In genomic region chr11:106515079-106515745, GRCm38 (mm10) we compare ENCODE assay signal across 8 mouse cellular contexts. TPM values are rescaled to one million over a fixed set of nuclear protein-coding genes. Genes with fewer than 3 reads are reported as not detected.
DNase-seq lines count a peak whose midpoint lies in the region; ATAC-seq and TF ChIP-seq lines count a peak whose summit lies in the region.

No protein-coding gene starts in this region.

- 75% methylated on average over 16 of the region's 16 CpGs for WGBS in heart, embryonic 14.5 days
- 43% methylated on average over 16 of the region's 16 CpGs for WGBS in hindbrain, postnatal 0 days
- WGBS in midbrain, embryonic 13.5 days: 57% methylated on average over 16 of the region's 16 CpGs

- no peak for ATAC-seq in heart, embryonic 14.5 days (ENCODE audit: insufficient number of reproducible peaks, insufficient read depth, low FRiP score, low read depth)
- ATAC-seq in hindbrain, postnatal 0 days: peak; percentile 64
- ATAC-seq in midbrain, embryonic 13.5 days: peak; percentile 73
- ATAC-seq in megakaryocyte, adult 5-6 weeks (ENCODE audit: poor library complexity, severe bottlenecking): no peak
- ATAC-seq in monocyte, adult 5-6 weeks (replicated peaks; ENCODE audit: insufficient number of reproducible peaks, low FRiP score, low TSS enrichment, poor library complexity, severe bottlenecking): no peak

- no peaks in the 10 kb centered on the region for H3K79me2 ChIP-seq in MEL (ENCODE audit: control insufficient read depth, insufficient read depth, low read length, poor library complexity)

- no peaks in the 10 kb centered on the region for H3K9me3 ChIP-seq in heart, embryonic 14.5 days (ENCODE audit: control insufficient read depth, low read length)
- no peaks in the 10 kb centered on the region for H3K9me3 ChIP-seq in MEL (replicated peaks; ENCODE audit: insufficient read depth, low read length)
- H3K9me3 ChIP-seq in hindbrain, postnatal 0 days (ENCODE audit: low read length): no peaks in the 10 kb centered on the region
- no peaks in the 10 kb centered on the region for H3K9me3 ChIP-seq in midbrain, embryonic 13.5 days

- no peak for TF ChIP-seq POLR2A in MEL (IDR thresholded peaks at IDR 0.05; ENCODE audit: control insufficient read depth in 1 of 2, insufficient read depth in 1 of 2, low read depth in 1 of 2, low read length in 2 of 2, poor library complexity in 1 of 2)

- peak; percentile 93 to 98 for TF ChIP-seq EP300 in MEL (IDR thresholded peaks at IDR 0.05; ENCODE audit: low read depth in 1 of 2, low read length in 2 of 2)

- TF ChIP-seq CTCF in MEL (IDR thresholded peaks at IDR 0.05 in 2 of 3, conservative IDR thresholded peaks at IDR 0.05 in 1 of 3; ENCODE audit: control insufficient read depth in 1 of 3, insufficient read depth in 1 of 3, low read depth in 2 of 3, low read length in 3 of 3, poor library complexity in 1 of 3, severe bottlenecking in 1 of 3): no peak
- no peak for TF ChIP-seq CTCF in hindbrain, postnatal 0 days (IDR thresholded peaks at IDR 0.05; ENCODE audit: low read depth)

- no peak overlapping the region for H3K4me2 ChIP-seq in heart, embryonic 14.5 days (ENCODE audit: low read length)
- H3K4me2 ChIP-seq in hindbrain, postnatal 0 days (ENCODE audit: low read depth, low read length): no peak overlapping the region
- H3K4me2 ChIP-seq in midbrain, embryonic 13.5 days (replicated peaks): no peak overlapping the region

- 0 out of 2 replicates have a peak overlapping the region, but pooled peaks have one; percentile 26 for H3K9ac ChIP-seq in heart, embryonic 14.5 days (ENCODE audit: low read length)
- no peak overlapping the region for H3K9ac ChIP-seq in MEL (ENCODE audit: control insufficient read depth, low read depth, low read length, poor library complexity, severe bottlenecking)
- H3K9ac ChIP-seq in hindbrain, postnatal 0 days (replicated peaks; ENCODE audit: low read length): no peak overlapping the region
- peak overlapping the region; percentile 17 for H3K9ac ChIP-seq in midbrain, embryonic 13.5 days (replicated peaks)

- H3K27me3 ChIP-seq in heart, embryonic 14.5 days (ENCODE audit: control insufficient read depth, insufficient read depth, low read length): no peaks in the 10 kb centered on the region
- no peaks in the 10 kb centered on the region for H3K27me3 ChIP-seq in MEL (ENCODE audit: control insufficient read depth in 1 of 2, insufficient read depth in 2 of 2, low read length in 2 of 2)
- no peaks in the 10 kb centered on the region for H3K27me3 ChIP-seq in hindbrain, postnatal 0 days (ENCODE audit: insufficient read depth, low read length)
- H3K27me3 ChIP-seq in midbrain, embryonic 13.5 days: no peaks in the 10 kb centered on the region

- H3K4me1 ChIP-seq in heart, embryonic 14.5 days (ENCODE audit: control insufficient read depth in 2 of 2, insufficient read depth in 2 of 2, low read length in 2 of 2): peaks cover 16 to 24% of the 10 kb centered on the region in 2 experiments
- H3K4me1 ChIP-seq in MEL (ENCODE audit: control insufficient read depth in 1 of 2, insufficient read depth in 2 of 2, low read length in 2 of 2): peaks cover 12 to 14% of the 10 kb centered on the region in 2 experiments
- 0 out of 2 replicates have a peak, but pooled peaks cover 5% of the 10 kb centered on the region for H3K4me1 ChIP-seq in hindbrain, postnatal 0 days (ENCODE audit: insufficient read depth, low read length)
- H3K4me1 ChIP-seq in midbrain, embryonic 13.5 days (replicated peaks): peaks cover 27% of the 10 kb centered on the region

- H3K36me3 ChIP-seq in heart, embryonic 14.5 days (ENCODE audit: control insufficient read depth, insufficient read depth, low read length): peaks cover 28% of the 10 kb centered on the region
- H3K36me3 ChIP-seq in MEL (ENCODE audit: control insufficient read depth in 1 of 2, insufficient read depth in 2 of 2, low read length in 2 of 2): peaks cover 7 to 12% of the 10 kb centered on the region in 2 experiments
- peaks cover 13% of the 10 kb centered on the region; the same call in 1 of the 2 replicates for H3K36me3 ChIP-seq in hindbrain, postnatal 0 days (ENCODE audit: insufficient read depth, low read length)
- H3K36me3 ChIP-seq in midbrain, embryonic 13.5 days: peaks cover 14% of the 10 kb centered on the region

- H3K4me3 ChIP-seq in heart, embryonic 14.5 days (ENCODE audit: control insufficient read depth in 1 of 2, insufficient read depth in 1 of 2, low read depth in 1 of 2, low read length in 2 of 2): no peak overlapping the region
- H3K4me3 ChIP-seq in MEL (ENCODE audit: control insufficient read depth in 1 of 2, insufficient read depth in 1 of 2, low read depth in 2 of 2, low read length in 2 of 2): no peak overlapping the region
- H3K4me3 ChIP-seq in hindbrain, postnatal 0 days (ENCODE audit: low read length): no peak overlapping the region
- H3K4me3 ChIP-seq in midbrain, embryonic 13.5 days (replicated peaks): no peak overlapping the region

- DNase-seq in heart, adult 8-10 months (ENCODE audit: low spot score): no peak
- peak; percentile 73 for DNase-seq in MEL (ENCODE audit: low read depth, low spot score)
- DNase-seq in hindbrain, postnatal 0 days (ENCODE audit: low spot score): no peak
- no peak for DNase-seq in ovary, postnatal 36 days (ENCODE audit: low spot score)

- no peak for TF ChIP-seq RAD21 in MEL (IDR thresholded peaks at IDR 0.05; ENCODE audit: low read depth, low read length)

- 0 out of 4 replicates have a peak overlapping the region, but pooled peaks of 1 of the 2 experiments have one; percentile 14 for H3K27ac ChIP-seq in heart, embryonic 14.5 days (replicated peaks in 1 of 2; ENCODE audit: control insufficient read depth in 1 of 2, insufficient read depth in 1 of 2, low read depth in 2 of 2, low read length in 2 of 2)
- no peak overlapping the region for H3K27ac ChIP-seq in MEL (ENCODE audit: control insufficient read depth, low read depth, low read length)
- H3K27ac ChIP-seq in hindbrain, postnatal 0 days: no peak overlapping the region
- H3K27ac ChIP-seq in midbrain, embryonic 13.5 days: no peak overlapping the region

TF ChIP-seq in MEL, 35 proteins besides CTCF, POLR2A, EP300 and RAD21 (continues in another document):
- TF ChIP-seq E2F4 (IDR thresholded peaks at IDR 0.05; ENCODE audit: borderline replicate concordance, low read depth, low read length) (no peak), CHD2 (IDR thresholded peaks at IDR 0.05; ENCODE audit: low read length) (no peak), MXI1 (IDR thresholded peaks at IDR 0.05; ENCODE audit: low read depth, low read length) (peak; percentile 62; the same call in 1 of the 2 replicates), KAT2A (conservative IDR thresholded peaks at IDR 0.05; ENCODE audit: low read depth, low read length) (no peak), ZNF384 (IDR thresholded peaks at IDR 0.05; ENCODE audit: low read depth, low read length) (peak; percentile 89), TAL1 (IDR thresholded peaks at IDR 0.05; ENCODE audit: low read length) (peak; percentile 91), UBTF (IDR thresholded peaks at IDR 0.05; ENCODE audit: borderline replicate concordance, insufficient read depth, low read depth, low read length) (no peak), POLR2AphosphoS5 (IDR thresholded peaks at IDR 0.05; ENCODE audit: borderline replicate concordance, low read depth, low read length) (no peak), ZMIZ1 (IDR thresholded peaks at IDR 0.05; ENCODE audit: low read depth, low read length) (no peak), HCFC1 (IDR thresholded peaks at IDR 0.05; ENCODE audit: low read depth, low read length) (no peak), USF2 (IDR thresholded peaks at IDR 0.05; ENCODE audit: borderline replicate concordance in 1 of 2, insufficient read depth in 1 of 2, low read depth in 1 of 2, low read length in 2 of 2) (no peak), MYC (IDR thresholded peaks at IDR 0.05; ENCODE audit: low read depth, low read length) (0 out of 2 replicates have a peak, but pooled peaks have one; percentile 62), TBP (IDR thresholded peaks at IDR 0.05; ENCODE audit: low read depth, low read length) (0 out of 2 replicates have a peak, but pooled peaks have one; percentile 35), RCOR1 (IDR thresholded peaks at IDR 0.05; ENCODE audit: low read depth, low read length) (peak; percentile 100), MYB (IDR thresholded peaks at IDR 0.05; ENCODE audit: low read depth, low read length) (peak; percentile 86), TCF12 (IDR thresholded peaks at IDR 0.05; ENCODE audit: low read depth, low read length) (peak; percentile 99), GATA1 (IDR thresholded peaks at IDR 0.05; ENCODE audit: low read depth, low read length) (peak; percentile 95), MAX (IDR thresholded peaks at IDR 0.05; ENCODE audit: low read length) (peak; percentile 64; the same call in 1 of the 2 replicates), GABPA (IDR thresholded peaks at IDR 0.05; ENCODE audit: low read depth, low read length) (no peak), SMC3 (IDR thresholded peaks at IDR 0.05; ENCODE audit: low read depth, low read length) (no peak), POLR2AphosphoS2 (IDR thresholded peaks at IDR 0.05; ENCODE audit: low read length) (no peak), ELF1 (IDR thresholded peaks at IDR 0.05; ENCODE audit: low read depth, low read length) (no peak), NRF1 (IDR thresholded peaks at IDR 0.05; ENCODE audit: insufficient read depth, low read depth, low read length, poor library complexity, severe bottlenecking) (no peak), CHD1 (IDR thresholded peaks at IDR 0.05; ENCODE audit: low read depth, low read length) (no peak), ZC3H11A (IDR thresholded peaks at IDR 0.05; ENCODE audit: low read depth, low read length) (no peak), MAZ (IDR thresholded peaks at IDR 0.05; ENCODE audit: low read depth, low read length) (no peak), USF1 (IDR thresholded peaks at IDR 0.05; ENCODE audit: low read depth, low read length) (no peak)

RNA-seq across cellular contexts. Expression of gene Ern1, which starts 27.6 kb away (rescaled TPM):
- polyA plus RNA-seq in heart, embryonic 14.5 days (2014; fragmentation: Nextera tagmentation; extraction: Ambion mirVana): 4.8 and 6.8 TPM in 2 replicates
- 10 to 100 TPM; 10.2 to 14.0 (median 12.8) TPM for total RNA-seq in heart, adult 8-10 months (2022)
- 4.3 and 4.8 TPM in 2 replicates for total RNA-seq in MEL (2012; rRNA removed)
- 1 to 10 TPM in 1 of 2 experiments, not detected in 1; 5.7 TPM for polyA plus RNA-seq in MEL (2012; ENCODE audit: insufficient read depth in 1 of 2, insufficient read length in 2 of 2, low read depth in 1 of 2, low replicate concordance in 2 of 2, missing spikeins in 1 of 2)
- 8.0 and 11.6 TPM in 2 replicates for total RNA-seq in hindbrain, postnatal 0 days (2014; rRNA removed)
- polyA plus RNA-seq in hindbrain, postnatal 0 days (2015; fragmentation: Nextera tagmentation; extraction: Ambion mirVana): 3.0 and 3.4 TPM in 2 replicates
- polyA plus RNA-seq in midbrain, embryonic 13.5 days (2015; fragmentation: Nextera tagmentation; extraction: Ambion mirVana): 6.5 and 6.7 TPM in 2 replicates
- 37.9 and 43.1 TPM in 2 replicates for total RNA-seq in megakaryocyte, adult 5-6 weeks (2015)
- 28.8 and 35.0 TPM in 2 replicates for total RNA-seq in megakaryocyte, adult 5-6 weeks (2017)
- total RNA-seq in monocyte, adult 5-6 weeks (2017): 27.8 to 71.5 TPM (median 30.5 TPM) in 3 replicates

Comparison
In these comparisons a context has a peak if more than half of its experiments do, and no peak if none do; other contexts are left out.
1. ATAC-seq: peak in hindbrain, postnatal 0 days (single experiment) and midbrain, embryonic 13.5 days (single experiment); none in heart, embryonic 14.5 days (single experiment), megakaryocyte, adult 5-6 weeks (single experiment) and monocyte, adult 5-6 weeks (single experiment).
2. H3K9ac ChIP-seq: peak in heart, embryonic 14.5 days (single experiment) and midbrain, embryonic 13.5 days (single experiment); none in MEL (single experiment) and hindbrain, postnatal 0 days (single experiment).